Mouse (Mus musculus) thymus, postnatal 10 days (tissue): ENCODE data around the gene Cdk8.

Source experiments
- DNase-seq, 2 experiments: peaks; one replicate each; pipeline ENCODE4 v3.0.0; 2021; ENCODE audit warnings: low spot score in 2 of 2

The Cdk8 gene

GRCm38 (mm10) chr5:146232816-146233215 is 1.8 kb downstream of the Cdk8 start:
- no peak for DNase-seq

GRCm38 (mm10) chr5:146234336-146234735 is 3.3 kb downstream of the Cdk8 start:
- no peak for DNase-seq

- DNase-seq = no peak
Measured at GRCm38 (mm10) chr5:146238274-146238673, 7.2 kb downstream of the Cdk8 start.

GRCm38 (mm10) chr5:146240771-146241170 is 9.7 kb downstream of the Cdk8 start:
- no peak for DNase-seq

GRCm38 (mm10) chr5:146241202-146241601 is 10.2 kb downstream of the Cdk8 start:
- no peak for DNase-seq

- no peak for DNase-seq
Measured at GRCm38 (mm10) chr5:146245193-146245592, 14.2 kb downstream of the Cdk8 start.

GRCm38 (mm10) chr5:146245646-146246370 is 14.8 kb downstream of the Cdk8 start:
- DNase-seq = no peak

- no peak for DNase-seq
Measured at GRCm38 (mm10) chr5:146246386-146246785, 15.4 kb downstream of the Cdk8 start.

- DNase-seq = no peak
Measured at GRCm38 (mm10) chr5:146247709-146248108, 16.7 kb downstream of the Cdk8 start.

- DNase-seq = no peak
Measured at GRCm38 (mm10) chr5:146248746-146249145, 17.7 kb downstream of the Cdk8 start.

- no peak for DNase-seq
Measured at GRCm38 (mm10) chr5:146250369-146251075, 19.5 kb downstream of the Cdk8 start.

- no peak for DNase-seq
Measured at GRCm38 (mm10) chr5:146251663-146252429, 20.8 kb downstream of the Cdk8 start.

GRCm38 (mm10) chr5:146253644-146254043 is 22.6 kb downstream of the Cdk8 start:
- no peak for DNase-seq

GRCm38 (mm10) chr5:146260003-146260402 is 29.0 kb downstream of the Cdk8 start:
- DNase-seq = no peak

- no peak for DNase-seq
Measured at GRCm38 (mm10) chr5:146265934-146266591, 35.0 kb downstream of the Cdk8 start.

- no peak for DNase-seq
Measured at GRCm38 (mm10) chr5:146267776-146268175, 36.7 kb downstream of the Cdk8 start.

- no peak for DNase-seq
Measured at GRCm38 (mm10) chr5:146270593-146270992, 39.6 kb downstream of the Cdk8 start.

GRCm38 (mm10) chr5:146271662-146272061 is 40.6 kb downstream of the Cdk8 start:
- no peak for DNase-seq

- DNase-seq = no peak
Measured at GRCm38 (mm10) chr5:146273096-146273495, 42.1 kb downstream of the Cdk8 start.

GRCm38 (mm10) chr5:146274420-146275045 is 43.5 kb downstream of the Cdk8 start:
- no peak for DNase-seq

GRCm38 (mm10) chr5:146277513-146277912 is 46.5 kb downstream of the Cdk8 start:
- no peak for DNase-seq

GRCm38 (mm10) chr5:146280012-146280411 is 49.0 kb downstream of the Cdk8 start:
- no peak for DNase-seq
